Mouse (Mus musculus): ENCODE measurements at regions not wholly inside any gene's neighbourhood (a gene's known extent, or its start where the extent isn't known, plus 50 kb on each side); places are given as distances from the start of the nearest gene placed in this dataset.

GRCm38 (mm10) chr15:59746290-59746689, 270.1 kb downstream of the 4933412E24Rik start:
- TF ChIP-seq CTCF (IDR thresholded peaks at IDR 0.05; ENCODE audit: extremely low read depth, insufficient read length, insufficient replicate concordance, low read depth, low read length) (no peak), POLR2A (IDR thresholded peaks at IDR 0.05; ENCODE audit: low read depth, low read length) (no peak)

Measured in small intestine, adult 2 months (tissue).